Mouse (Mus musculus): ENCODE results near the gene Scaper. TPM values are rescaled to one million over a fixed set of nuclear protein-coding genes. Genes with fewer than 3 reads are reported as not detected.

The Scaper gene
- 14.7 and 15.1 TPM in 2 replicates for polyA plus RNA-seq (2014; fragmentation: Nextera tagmentation; extraction: Ambion mirVana)

DNA sequence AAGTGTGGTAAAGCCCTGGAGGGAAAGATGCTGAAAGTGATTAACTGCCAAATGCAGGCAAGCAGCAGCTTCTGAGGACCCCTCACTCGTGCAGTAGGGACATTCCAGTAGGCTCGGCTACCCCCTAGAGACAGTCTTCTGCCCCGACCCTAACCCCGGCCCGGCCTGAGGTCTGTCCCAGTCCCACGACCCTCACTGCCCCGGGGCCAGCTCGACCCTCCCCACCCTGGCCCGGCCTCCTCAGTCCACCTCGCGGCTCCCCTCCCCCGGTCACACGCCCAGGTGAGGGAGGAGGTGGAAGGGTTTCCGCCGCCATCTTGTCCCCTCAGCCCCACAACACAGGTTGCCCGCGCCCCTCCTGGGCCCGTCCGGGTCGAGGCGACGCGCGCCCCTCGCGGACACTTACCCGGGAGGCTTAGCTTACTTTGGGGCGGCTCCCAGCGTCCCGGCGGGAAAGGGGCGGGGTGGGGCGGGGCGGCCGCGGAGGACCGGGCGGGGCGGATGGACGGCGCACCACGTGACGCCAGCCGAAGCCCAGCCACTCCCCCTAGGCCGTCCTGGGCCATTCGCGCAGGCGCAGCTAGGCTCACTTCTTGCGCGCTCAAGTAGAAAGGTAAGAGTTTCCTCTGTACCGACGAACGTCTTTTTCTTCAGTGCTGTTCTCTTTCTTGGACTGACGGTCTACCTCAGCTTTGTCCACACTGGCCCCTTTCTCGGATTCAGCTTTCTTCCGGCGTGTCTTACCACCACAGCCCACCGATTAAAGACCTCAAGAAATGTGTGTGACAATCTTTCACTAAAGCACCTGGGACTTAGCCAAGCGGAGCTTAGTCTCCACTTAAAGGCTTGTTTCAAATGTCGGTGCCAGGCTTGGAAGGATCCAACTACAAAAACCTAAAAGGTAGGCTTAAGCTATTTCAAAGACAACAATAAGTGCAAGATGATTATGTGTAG lies at the start of gene Scaper:
TSS of gene Scaper (minus strand) at position 456 of the 954 bp plus-strand sequence.
- ATAC-seq (ENCODE audit: low FRiP score) (peak; percentile 98), DNase-seq (ENCODE audit: low spot score) (peak; percentile 94)
- Histone ChIP-seq H3K27me3 (ENCODE audit: control insufficient read depth, insufficient read depth, low read length) (no peaks in the 10 kb centered on the region), H3K27ac (ENCODE audit: low read depth, low read length) (peak within 1 kb of the TSS; percentile 63), H3K36me3 (ENCODE audit: control insufficient read depth, insufficient read depth, low read length) (no peaks in the 10 kb centered on the region), H3K4me2 (replicated peaks; ENCODE audit: low read depth, low read length) (peak within 1 kb of the TSS; percentile 41), H3K4me1 (replicated peaks; ENCODE audit: control insufficient read depth, insufficient read depth, low read length) (no peaks in the 10 kb centered on the region), H3K4me3 (ENCODE audit: low read depth, low read length) (peak within 1 kb of the TSS; percentile 53), H3K9me3 (ENCODE audit: control insufficient read depth, low read length) (no peaks in the 10 kb centered on the region), H3K9ac (ENCODE audit: low read depth, low read length) (peak within 1 kb of the TSS; percentile 71)
- 1% methylated on average over 40 of the region's 60 CpGs for WGBS

DNA sequence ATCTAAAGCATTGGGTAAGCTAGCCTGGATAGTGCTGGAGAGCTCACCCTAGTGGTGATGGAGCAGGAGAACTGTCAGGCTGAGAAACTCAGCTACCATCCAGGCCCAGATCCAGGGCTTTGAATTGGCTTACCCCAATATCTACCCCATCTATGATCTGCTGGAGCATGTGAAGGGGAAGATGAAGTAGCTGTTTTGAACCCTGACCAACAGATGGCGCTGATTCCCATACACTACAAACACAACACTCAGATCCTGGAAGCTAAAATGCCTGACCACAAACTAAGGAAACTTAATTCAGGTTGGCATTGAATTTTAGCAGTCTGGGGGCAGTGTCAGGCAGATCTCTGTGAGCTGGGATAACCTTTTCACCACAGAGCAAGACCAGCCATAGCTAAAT lies 8.9 kb upstream of the Scaper start:
- DNase-seq (ENCODE audit: low spot score) (peak; percentile 23), ATAC-seq (ENCODE audit: low FRiP score) (no peak)
- H3K36me3 ChIP-seq (ENCODE audit: control insufficient read depth, insufficient read depth, low read length) = no peaks in the 10 kb centered on the region
- no peak overlapping the region for H3K27ac ChIP-seq (ENCODE audit: low read depth, low read length)
- no peaks in the 10 kb centered on the region for H3K4me1 ChIP-seq (replicated peaks; ENCODE audit: control insufficient read depth, insufficient read depth, low read length)
- no peak overlapping the region for H3K9ac ChIP-seq (ENCODE audit: low read depth, low read length)
- 26% methylated on average over 1 of the region's 1 CpGs for WGBS
- no peak overlapping the region for H3K4me2 ChIP-seq (replicated peaks; ENCODE audit: low read depth, low read length)
- no peaks in the 10 kb centered on the region for H3K27me3 ChIP-seq (ENCODE audit: control insufficient read depth, insufficient read depth, low read length)
- H3K4me3 ChIP-seq (ENCODE audit: low read depth, low read length) = no peak overlapping the region
- no peaks in the 10 kb centered on the region for H3K9me3 ChIP-seq (ENCODE audit: control insufficient read depth, low read length)

DNA sequence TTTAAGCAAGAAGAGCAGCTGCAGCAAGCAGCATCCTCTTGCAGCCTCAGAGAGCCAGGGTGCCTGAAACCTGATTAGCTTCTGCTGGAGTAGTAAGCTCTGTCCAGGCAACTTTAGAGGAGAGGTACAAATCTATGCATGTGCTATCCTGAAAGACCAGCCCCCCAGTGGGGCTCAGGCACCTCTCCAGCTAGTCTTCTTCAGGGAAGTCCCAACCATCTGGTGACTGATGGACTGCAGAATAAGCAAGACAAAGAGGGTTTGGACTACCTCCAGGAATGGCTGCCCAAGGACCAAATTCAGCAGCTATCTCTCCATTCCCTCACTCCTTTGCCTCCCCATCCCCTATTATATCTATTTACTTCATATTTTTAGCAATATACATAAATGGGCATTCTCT lies 3.4 kb upstream of the Scaper start:
- Histone ChIP-seq H3K9ac (ENCODE audit: low read depth, low read length) (no peak overlapping the region), H3K27ac (ENCODE audit: low read depth, low read length) (no peak overlapping the region), H3K4me1 (replicated peaks; ENCODE audit: control insufficient read depth, insufficient read depth, low read length) (no peaks in the 10 kb centered on the region), H3K4me3 (ENCODE audit: low read depth, low read length) (no peak overlapping the region), H3K36me3 (ENCODE audit: control insufficient read depth, insufficient read depth, low read length) (no peaks in the 10 kb centered on the region), H3K27me3 (ENCODE audit: control insufficient read depth, insufficient read depth, low read length) (no peaks in the 10 kb centered on the region), H3K9me3 (ENCODE audit: control insufficient read depth, low read length) (no peaks in the 10 kb centered on the region), H3K4me2 (replicated peaks; ENCODE audit: low read depth, low read length) (no peak overlapping the region)
- ATAC-seq (ENCODE audit: low FRiP score) = no peak
- no peak for DNase-seq (ENCODE audit: low spot score)

- no peak for ATAC-seq (ENCODE audit: low FRiP score)
- 68% methylated on average over 6 of the region's 6 CpGs for WGBS
- no peak for DNase-seq (ENCODE audit: low spot score)
These were observed 683 bp upstream of the Scaper start for GRCm38 (mm10) chr9:55938618-55938985.

DNA sequence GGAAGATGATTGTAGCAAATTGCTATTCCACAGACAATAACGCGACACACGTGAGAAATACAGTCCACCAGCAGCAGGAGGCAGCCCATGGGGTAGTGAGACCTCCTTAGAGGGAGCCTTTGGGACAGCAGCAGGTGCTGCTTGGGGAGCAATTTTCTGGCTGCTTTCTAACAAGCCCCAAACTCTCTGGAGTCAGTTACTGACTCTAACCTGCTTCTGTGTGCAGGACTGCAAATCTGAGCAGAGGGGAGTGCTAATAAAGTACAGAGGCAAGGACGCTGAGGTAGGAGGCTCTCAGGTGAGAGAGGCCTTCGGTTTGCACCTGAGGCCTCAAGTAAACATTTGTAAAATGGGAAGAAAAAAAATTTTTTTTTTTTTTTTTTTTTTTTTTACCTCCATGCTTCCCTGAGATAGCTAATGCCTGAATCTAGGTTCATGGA lies 675 bp downstream of the Scaper start:
- H3K36me3 ChIP-seq (ENCODE audit: control insufficient read depth, insufficient read depth, low read length) = no peaks in the 10 kb centered on the region
- ATAC-seq (ENCODE audit: low FRiP score) (no peak), DNase-seq (ENCODE audit: low spot score) (peak; percentile 17)
- H3K4me2 ChIP-seq (replicated peaks; ENCODE audit: low read depth, low read length) = peak overlapping the region; percentile 41
- H3K9ac ChIP-seq (ENCODE audit: low read depth, low read length) = peak overlapping the region; percentile 71
- WGBS = 46% methylated on average over 5 of the region's 5 CpGs
- H3K4me3 ChIP-seq (ENCODE audit: low read depth, low read length) = peak overlapping the region; percentile 53
- H3K4me1 ChIP-seq (replicated peaks; ENCODE audit: control insufficient read depth, insufficient read depth, low read length) = no peaks in the 10 kb centered on the region
- no peaks in the 10 kb centered on the region for H3K27me3 ChIP-seq (ENCODE audit: control insufficient read depth, insufficient read depth, low read length)
- H3K9me3 ChIP-seq (ENCODE audit: control insufficient read depth, low read length) = no peaks in the 10 kb centered on the region
- no peak overlapping the region for H3K27ac ChIP-seq (ENCODE audit: low read depth, low read length)

More at GRCm38 (mm10) chr9:55938618-55938985, 683 bp upstream of the Scaper start:
- Histone ChIP-seq H3K36me3 (ENCODE audit: control insufficient read depth, insufficient read depth, low read length) (no peaks in the 10 kb centered on the region), H3K4me2 (replicated peaks; ENCODE audit: low read depth, low read length) (peak overlapping the region; percentile 41), H3K4me3 (ENCODE audit: low read depth, low read length) (peak overlapping the region; percentile 53), H3K9ac (ENCODE audit: low read depth, low read length) (peak overlapping the region; percentile 71), H3K9me3 (ENCODE audit: control insufficient read depth, low read length) (no peaks in the 10 kb centered on the region), H3K27me3 (ENCODE audit: control insufficient read depth, insufficient read depth, low read length) (no peaks in the 10 kb centered on the region), H3K27ac (ENCODE audit: low read depth, low read length) (no peak overlapping the region), H3K4me1 (replicated peaks; ENCODE audit: control insufficient read depth, insufficient read depth, low read length) (no peaks in the 10 kb centered on the region)

DNA sequence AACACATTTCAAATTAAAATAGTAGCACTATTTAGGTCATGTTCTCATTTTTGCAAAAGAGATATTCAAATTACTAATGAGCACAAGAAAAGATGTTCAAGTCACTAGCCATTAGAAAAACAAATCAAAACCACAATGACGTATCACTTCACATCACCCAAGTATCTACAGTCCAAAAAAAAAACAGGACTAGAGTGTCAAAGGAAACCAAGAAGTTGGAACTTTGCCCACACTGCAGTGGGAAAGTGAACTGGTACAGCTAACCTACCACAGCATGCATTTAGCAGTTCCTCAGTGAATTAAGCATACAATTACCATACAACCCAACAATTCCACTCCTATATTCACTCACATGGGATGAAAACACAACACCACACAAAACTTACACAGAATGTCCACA lies 5.4 kb downstream of the Scaper start:
- DNase-seq (ENCODE audit: low spot score) (no peak), ATAC-seq (ENCODE audit: low FRiP score) (no peak)
- Histone ChIP-seq H3K9ac (ENCODE audit: low read depth, low read length) (no peak overlapping the region), H3K27ac (ENCODE audit: low read depth, low read length) (no peak overlapping the region), H3K9me3 (ENCODE audit: control insufficient read depth, low read length) (no peaks in the 10 kb centered on the region), H3K4me3 (ENCODE audit: low read depth, low read length) (no peak overlapping the region), H3K36me3 (ENCODE audit: control insufficient read depth, insufficient read depth, low read length) (no peaks in the 10 kb centered on the region), H3K4me1 (replicated peaks; ENCODE audit: control insufficient read depth, insufficient read depth, low read length) (no peaks in the 10 kb centered on the region), H3K4me2 (replicated peaks; ENCODE audit: low read depth, low read length) (no peak overlapping the region), H3K27me3 (ENCODE audit: control insufficient read depth, insufficient read depth, low read length) (no peaks in the 10 kb centered on the region)
- WGBS = 89% methylated on average over 1 of the region's 1 CpGs

DNA sequence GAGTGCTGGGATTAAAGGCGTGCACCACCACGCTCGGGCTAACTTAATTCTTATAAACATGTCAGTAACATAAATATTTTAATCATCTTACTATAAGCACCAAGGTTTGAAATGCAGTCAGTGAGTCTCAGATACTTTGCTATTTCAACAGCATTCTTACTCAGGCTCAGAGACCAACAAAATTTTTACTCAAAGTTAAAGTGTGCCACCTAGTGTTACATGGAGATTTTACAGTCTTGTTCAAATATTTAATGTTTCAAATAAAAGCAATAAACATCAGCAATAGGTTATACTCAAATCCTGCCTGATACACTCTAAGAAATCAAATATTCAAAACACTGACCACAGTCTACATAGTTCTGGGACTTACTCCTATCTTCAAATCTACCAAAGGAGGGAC lies 19.3 kb downstream of the Scaper start:
- DNase-seq (ENCODE audit: low spot score) (peak; percentile 54), ATAC-seq (ENCODE audit: low FRiP score) (no peak)
- Histone ChIP-seq H3K27ac (ENCODE audit: low read depth, low read length) (no peak overlapping the region), H3K36me3 (ENCODE audit: control insufficient read depth, insufficient read depth, low read length) (no peaks in the 10 kb centered on the region), H3K9me3 (ENCODE audit: control insufficient read depth, low read length) (no peaks in the 10 kb centered on the region), H3K4me3 (ENCODE audit: low read depth, low read length) (no peak overlapping the region), H3K9ac (ENCODE audit: low read depth, low read length) (no peak overlapping the region), H3K27me3 (ENCODE audit: control insufficient read depth, insufficient read depth, low read length) (no peaks in the 10 kb centered on the region), H3K4me2 (replicated peaks; ENCODE audit: low read depth, low read length) (no peak overlapping the region), H3K4me1 (replicated peaks; ENCODE audit: control insufficient read depth, insufficient read depth, low read length) (no peaks in the 10 kb centered on the region)
- whole genome bisulfite sequencing = 73% methylated on average over 3 of the region's 3 CpGs

- H3K27me3 ChIP-seq (ENCODE audit: control insufficient read depth, insufficient read depth, low read length) = no peaks in the 10 kb centered on the region
- H3K9me3 ChIP-seq (ENCODE audit: control insufficient read depth, low read length) = no peaks in the 10 kb centered on the region
- no peak overlapping the region for H3K4me2 ChIP-seq (replicated peaks; ENCODE audit: low read depth, low read length)
- H3K27ac ChIP-seq (ENCODE audit: low read depth, low read length) = no peak overlapping the region
- H3K9ac ChIP-seq (ENCODE audit: low read depth, low read length) = no peak overlapping the region
- no peak for ATAC-seq (ENCODE audit: low FRiP score)
- H3K4me1 ChIP-seq (replicated peaks; ENCODE audit: control insufficient read depth, insufficient read depth, low read length) = no peaks in the 10 kb centered on the region
- no peak overlapping the region for H3K4me3 ChIP-seq (ENCODE audit: low read depth, low read length)
- H3K36me3 ChIP-seq (ENCODE audit: control insufficient read depth, insufficient read depth, low read length) = no peaks in the 10 kb centered on the region
- DNase-seq (ENCODE audit: low spot score) = no peak
These were observed 21.2 kb downstream of the Scaper start for GRCm38 (mm10) chr9:55916751-55917150.

GRCm38 (mm10) chr9:55911481-55911880 lies 26.4 kb downstream of the Scaper start:
- Histone ChIP-seq H3K27ac (ENCODE audit: low read depth, low read length) (no peak overlapping the region), H3K4me1 (replicated peaks; ENCODE audit: control insufficient read depth, insufficient read depth, low read length) (no peaks in the 10 kb centered on the region), H3K4me3 (ENCODE audit: low read depth, low read length) (no peak overlapping the region), H3K36me3 (ENCODE audit: control insufficient read depth, insufficient read depth, low read length) (no peaks in the 10 kb centered on the region), H3K9me3 (ENCODE audit: control insufficient read depth, low read length) (no peaks in the 10 kb centered on the region), H3K9ac (ENCODE audit: low read depth, low read length) (no peak overlapping the region), H3K4me2 (replicated peaks; ENCODE audit: low read depth, low read length) (no peak overlapping the region), H3K27me3 (ENCODE audit: control insufficient read depth, insufficient read depth, low read length) (no peaks in the 10 kb centered on the region)
- ATAC-seq (ENCODE audit: low FRiP score) = no peak
- DNase-seq (ENCODE audit: low spot score) = no peak
- 85% methylated on average over 2 of the region's 2 CpGs for WGBS
